Mouse (Mus musculus): Measurements from ENCODE around the gene Anks1.
"Not testable (repeated sequence)": the region's sequence is repeated elsewhere in the genome, so short reads cannot be mapped to it uniquely, and the experiment has no call there.

Anks1 gene

DNA sequence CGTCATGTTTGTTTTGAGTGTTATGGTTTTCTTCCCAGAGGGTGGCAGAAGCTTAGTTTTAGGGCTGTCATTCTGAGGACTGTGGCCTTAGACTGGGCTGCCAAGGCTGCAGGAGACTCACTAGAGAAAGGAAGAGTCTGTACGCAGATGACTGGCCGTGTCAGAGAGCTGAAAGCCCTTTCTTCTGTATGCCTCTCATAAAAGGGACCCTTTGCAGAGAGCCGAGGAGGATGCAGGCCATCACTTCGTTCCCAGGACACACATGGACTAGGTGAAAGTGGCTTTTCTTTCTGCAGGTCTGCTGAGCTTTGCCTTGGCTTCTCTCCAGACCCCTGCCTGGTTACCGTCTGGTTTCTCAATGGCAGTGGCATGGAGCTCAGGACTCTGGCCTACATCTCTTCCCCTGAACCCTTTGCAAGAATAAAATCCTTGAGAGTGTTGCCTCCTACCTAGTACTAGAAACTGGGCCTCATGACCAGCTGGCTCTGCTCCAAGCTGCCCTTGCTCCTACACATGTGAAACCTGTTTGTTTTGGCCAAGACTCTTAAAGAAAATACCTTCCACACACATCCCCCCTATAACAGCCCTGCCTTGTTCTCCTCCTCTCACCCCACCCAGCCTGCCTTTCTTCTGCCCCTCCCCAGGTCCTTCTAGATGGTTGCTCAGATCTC is 36.6 kb downstream of the Anks1 start:
- H3K4me1 ChIP-seq (replicated peaks; ENCODE audit: low read depth, low read length) = peaks cover 23% of the 10 kb centered on the region
- no peaks in the 10 kb centered on the region for H3K36me3 ChIP-seq (ENCODE audit: insufficient read depth, low read length)
- no peaks in the 10 kb centered on the region for H3K27me3 ChIP-seq (ENCODE audit: insufficient read depth, low read length)
- no peak overlapping the region for H3K4me3 ChIP-seq (replicated peaks; ENCODE audit: low read length)
- H3K9me3 ChIP-seq (ENCODE audit: low read length) = no peaks in the 10 kb centered on the region
- TF ChIP-seq NANOG (IDR thresholded peaks at IDR 0.05; ENCODE audit: borderline replicate concordance, low read length) (no peak), POU5F1 (IDR thresholded peaks at IDR 0.05; ENCODE audit: borderline replicate concordance, low read length) (no peak), CTCF (conservative IDR thresholded peaks at IDR 0.05; ENCODE audit: low read length) (no peak)

GRCm38 (mm10) chr17:27946371-27946770 is 37.3 kb downstream of the Anks1 start:
- Histone ChIP-seq H3K9me3 (ENCODE audit: low read length) (no peaks in the 10 kb centered on the region), H3K4me1 (replicated peaks; ENCODE audit: low read depth, low read length) (peaks cover 19% of the 10 kb centered on the region), H3K27me3 (ENCODE audit: insufficient read depth, low read length) (no peaks in the 10 kb centered on the region), H3K36me3 (ENCODE audit: insufficient read depth, low read length) (no peaks in the 10 kb centered on the region), H3K4me3 (replicated peaks; ENCODE audit: low read length) (no peak overlapping the region)
- no peak for TF ChIP-seq CTCF (conservative IDR thresholded peaks at IDR 0.05; ENCODE audit: low read length)
- no peak for TF ChIP-seq NANOG (IDR thresholded peaks at IDR 0.05; ENCODE audit: borderline replicate concordance, low read length)
- TF ChIP-seq POU5F1 (IDR thresholded peaks at IDR 0.05; ENCODE audit: borderline replicate concordance, low read length) = no peak

DNA sequence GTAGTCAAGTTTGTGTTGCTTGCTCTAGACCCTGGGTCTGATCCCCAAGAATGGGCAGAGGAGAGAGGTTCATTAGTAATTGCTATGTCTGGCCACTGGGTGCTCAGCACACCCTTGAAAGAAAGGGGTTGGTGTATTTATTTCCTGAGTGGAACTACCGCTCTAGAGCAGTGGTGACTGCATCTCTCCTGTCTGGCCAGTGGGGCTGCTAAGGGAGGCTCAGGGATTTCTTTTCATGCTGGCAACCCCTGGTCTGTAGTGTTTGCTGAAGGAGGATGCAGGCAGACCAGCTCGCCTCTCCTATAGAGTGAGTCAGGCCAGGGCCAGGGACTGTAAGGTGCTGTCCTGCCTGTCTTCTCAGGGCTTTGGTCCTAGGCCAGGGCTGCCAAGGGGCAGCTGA is 38.0 kb downstream of the Anks1 start:
- Histone ChIP-seq H3K4me1 (replicated peaks; ENCODE audit: low read depth, low read length) (peaks cover 11% of the 10 kb centered on the region), H3K4me3 (replicated peaks; ENCODE audit: low read length) (no peak overlapping the region), H3K36me3 (ENCODE audit: insufficient read depth, low read length) (no peaks in the 10 kb centered on the region), H3K27me3 (ENCODE audit: insufficient read depth, low read length) (no peaks in the 10 kb centered on the region), H3K9me3 (ENCODE audit: low read length) (no peaks in the 10 kb centered on the region)
- TF ChIP-seq POU5F1 (IDR thresholded peaks at IDR 0.05; ENCODE audit: borderline replicate concordance, low read length) = no peak
- TF ChIP-seq CTCF (conservative IDR thresholded peaks at IDR 0.05; ENCODE audit: low read length) = no peak
- no peak for TF ChIP-seq NANOG (IDR thresholded peaks at IDR 0.05; ENCODE audit: borderline replicate concordance, low read length)

DNA sequence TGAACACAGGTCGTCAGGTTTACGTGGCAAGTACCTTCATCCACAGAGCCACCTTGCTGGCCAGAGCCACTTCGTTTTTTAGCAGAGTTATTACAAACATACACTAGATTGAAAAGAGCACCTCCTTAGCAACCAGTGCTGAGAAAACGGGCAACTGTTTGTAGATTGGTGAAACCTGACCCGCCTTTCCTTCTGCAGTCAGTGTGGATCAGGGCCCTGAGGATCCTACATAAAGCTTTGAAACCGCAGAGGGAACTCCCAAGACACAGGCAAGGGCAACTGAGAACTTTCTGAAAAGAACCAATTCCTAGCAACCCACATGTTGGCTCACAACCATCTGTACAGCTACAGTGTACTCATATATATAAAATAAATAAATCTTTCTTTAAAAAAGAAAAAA is 44.0 kb downstream of the Anks1 start:
- Histone ChIP-seq H3K4me1 (replicated peaks; ENCODE audit: low read depth, low read length) (peaks cover 17% of the 10 kb centered on the region), H3K9me3 (ENCODE audit: low read length) (no peaks in the 10 kb centered on the region), H3K36me3 (ENCODE audit: insufficient read depth, low read length) (no peaks in the 10 kb centered on the region), H3K4me3 (replicated peaks; ENCODE audit: low read length) (no peak overlapping the region), H3K27me3 (ENCODE audit: insufficient read depth, low read length) (no peaks in the 10 kb centered on the region)
- TF ChIP-seq POU5F1 (IDR thresholded peaks at IDR 0.05; ENCODE audit: borderline replicate concordance, low read length) (no peak), NANOG (IDR thresholded peaks at IDR 0.05; ENCODE audit: borderline replicate concordance, low read length) (no peak), CTCF (conservative IDR thresholded peaks at IDR 0.05; ENCODE audit: low read length) (no peak)

DNA sequence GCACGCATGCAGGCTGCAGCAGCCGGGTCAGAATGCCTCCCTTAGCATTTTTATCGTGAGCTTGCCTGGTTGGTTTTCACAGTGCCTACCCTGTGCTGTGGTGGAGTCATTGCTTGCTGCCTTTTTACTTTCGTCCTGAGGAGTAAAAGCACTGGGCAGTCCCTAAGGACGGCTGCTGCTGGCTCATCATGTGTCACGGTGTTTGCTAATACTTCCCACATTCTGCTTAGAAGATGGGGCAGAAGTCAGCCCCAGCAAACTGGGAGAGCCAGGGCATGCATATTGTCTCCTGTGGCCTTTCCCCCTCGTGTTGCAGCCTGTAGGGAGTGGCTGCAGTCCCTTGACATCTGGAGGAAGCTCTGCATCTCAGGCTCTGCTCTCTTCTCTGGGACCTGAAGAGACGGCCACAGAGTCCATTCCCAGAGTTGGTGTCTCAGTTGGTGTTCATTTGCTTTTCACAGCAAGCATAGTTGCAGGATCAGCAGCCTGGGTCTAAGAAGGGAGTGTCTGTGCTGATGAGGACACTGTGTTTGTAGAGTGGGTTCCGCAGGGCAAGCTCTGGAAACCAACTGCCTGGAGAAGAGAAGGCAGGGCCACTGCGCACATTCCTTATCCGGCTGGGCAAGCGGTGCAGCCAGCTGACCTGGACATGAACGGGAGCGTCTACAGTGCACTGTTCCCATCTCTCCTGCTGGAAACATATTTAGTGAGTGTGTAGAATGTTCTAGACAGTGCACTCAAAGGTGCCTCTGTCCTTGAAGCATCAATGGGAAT is 45.7 kb downstream of the Anks1 start:
- Histone ChIP-seq H3K9me3 (ENCODE audit: low read length) (no peaks in the 10 kb centered on the region), H3K4me1 (replicated peaks; ENCODE audit: low read depth, low read length) (peaks cover 17% of the 10 kb centered on the region), H3K4me3 (replicated peaks; ENCODE audit: low read length) (no peak overlapping the region), H3K27me3 (ENCODE audit: insufficient read depth, low read length) (no peaks in the 10 kb centered on the region), H3K36me3 (ENCODE audit: insufficient read depth, low read length) (no peaks in the 10 kb centered on the region)
- no peak for TF ChIP-seq POU5F1 (IDR thresholded peaks at IDR 0.05; ENCODE audit: borderline replicate concordance, low read length)
- TF ChIP-seq NANOG (IDR thresholded peaks at IDR 0.05; ENCODE audit: borderline replicate concordance, low read length) = no peak
- no peak for TF ChIP-seq CTCF (conservative IDR thresholded peaks at IDR 0.05; ENCODE audit: low read length)

- H3K27me3 ChIP-seq (ENCODE audit: insufficient read depth, low read length) = no peaks in the 10 kb centered on the region
- H3K4me1 ChIP-seq (replicated peaks; ENCODE audit: low read depth, low read length) = peaks cover 25% of the 10 kb centered on the region
- H3K4me3 ChIP-seq (replicated peaks; ENCODE audit: low read length) = no peak overlapping the region
- no peaks in the 10 kb centered on the region for H3K9me3 ChIP-seq (ENCODE audit: low read length)
- TF ChIP-seq CTCF (conservative IDR thresholded peaks at IDR 0.05; ENCODE audit: low read length) (no peak), POU5F1 (IDR thresholded peaks at IDR 0.05; ENCODE audit: borderline replicate concordance, low read length) (no peak), NANOG (IDR thresholded peaks at IDR 0.05; ENCODE audit: borderline replicate concordance, low read length) (no peak)
- no peaks in the 10 kb centered on the region for H3K36me3 ChIP-seq (ENCODE audit: insufficient read depth, low read length)
Measured at GRCm38 (mm10) chr17:27957649-27958048, 48.5 kb downstream of the Anks1 start.

DNA sequence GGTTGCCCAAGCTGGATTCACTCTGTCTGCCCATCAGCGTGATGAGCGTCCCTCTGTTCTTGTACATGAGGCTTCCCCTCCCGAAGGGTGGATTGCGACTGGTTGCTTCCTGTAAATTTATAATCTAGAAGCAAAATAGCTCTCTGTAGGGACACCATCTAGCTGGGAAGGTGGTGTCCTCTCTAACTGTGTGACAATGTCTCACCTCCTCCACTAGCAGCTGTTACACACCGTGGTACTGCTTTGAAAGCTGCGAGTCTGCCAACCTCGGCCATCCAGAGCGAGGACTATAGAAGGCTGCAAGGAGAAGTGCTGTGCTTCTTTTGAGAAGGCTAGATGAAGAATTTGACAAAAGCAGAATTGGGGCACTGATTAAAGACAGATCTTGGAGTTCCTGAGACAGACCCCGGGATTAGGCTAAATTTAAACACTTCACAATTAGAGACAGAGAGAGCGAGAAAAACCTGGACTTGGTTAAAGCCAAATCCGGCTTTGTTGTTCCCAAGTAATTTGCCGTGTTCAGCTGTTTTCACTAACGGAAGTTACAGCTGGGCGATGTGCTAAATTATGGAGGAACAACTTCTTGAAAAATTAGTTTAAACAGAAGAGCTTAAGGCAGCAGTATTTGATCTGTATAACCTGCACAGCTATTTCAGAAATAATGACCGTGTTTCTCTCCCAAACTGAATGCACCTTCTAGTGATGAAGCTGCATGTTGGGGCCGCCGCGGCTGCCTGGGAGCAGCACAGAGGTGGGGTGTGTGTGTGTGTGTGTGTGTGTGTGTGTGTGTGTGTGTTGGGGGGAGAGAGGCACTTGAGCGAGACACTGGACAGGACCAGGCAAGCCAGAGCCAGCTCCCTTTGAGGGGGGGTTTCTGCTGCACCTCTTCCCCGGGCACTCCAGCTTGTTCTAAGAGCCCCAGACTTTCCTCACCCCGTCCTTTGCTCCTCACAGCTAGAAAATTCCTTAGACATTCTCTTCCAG is 51.3 kb downstream of the Anks1 start:
- H3K27me3 ChIP-seq (ENCODE audit: insufficient read depth, low read length) = no peaks in the 10 kb centered on the region
- H3K9me3 ChIP-seq (ENCODE audit: low read length) = no peaks in the 10 kb centered on the region
- peaks cover 38% of the 10 kb centered on the region for H3K4me1 ChIP-seq (replicated peaks; ENCODE audit: low read depth, low read length)
- no peak for TF ChIP-seq NANOG (IDR thresholded peaks at IDR 0.05; ENCODE audit: borderline replicate concordance, low read length)
- TF ChIP-seq POU5F1 (IDR thresholded peaks at IDR 0.05; ENCODE audit: borderline replicate concordance, low read length) = no peak
- TF ChIP-seq CTCF (conservative IDR thresholded peaks at IDR 0.05; ENCODE audit: low read length) = no peak
- H3K36me3 ChIP-seq (ENCODE audit: insufficient read depth, low read length) = no peaks in the 10 kb centered on the region; the same call in 1 of the 2 replicates
- H3K4me3 ChIP-seq (replicated peaks; ENCODE audit: low read length) = no peak overlapping the region

DNA sequence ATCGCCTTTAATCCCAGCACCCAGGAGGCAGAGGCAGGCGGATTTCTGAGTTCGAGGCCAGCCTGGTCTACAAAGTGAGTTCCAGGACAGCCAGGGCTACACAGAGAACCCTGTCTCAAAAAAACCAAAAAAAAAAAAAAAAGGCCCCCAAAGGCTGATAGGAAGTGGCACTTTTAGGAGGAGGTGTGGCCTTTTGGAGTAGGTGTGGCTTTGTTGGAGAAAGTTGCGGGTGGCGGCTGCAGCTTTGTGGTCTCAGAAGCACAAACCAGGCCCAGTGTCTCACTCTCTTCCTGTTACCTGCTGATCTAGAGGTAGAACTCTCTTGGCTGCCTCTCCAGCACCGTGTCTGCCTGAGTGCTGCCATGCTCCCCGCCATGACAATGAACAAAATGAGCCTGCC is 54.0 kb downstream of the Anks1 start:
- Histone ChIP-seq H3K4me1 (replicated peaks; ENCODE audit: low read depth, low read length) (peaks cover 50% of the 10 kb centered on the region), H3K4me3 (replicated peaks; ENCODE audit: low read length) (peak overlapping the region; percentile 47)
- H3K9me3 ChIP-seq (ENCODE audit: low read length) = not testable (repeated sequence)

More for the DNA sequence above, 54.0 kb downstream of the Anks1 start:
- H3K27me3 ChIP-seq (ENCODE audit: insufficient read depth, low read length); H3K36me3 ChIP-seq (ENCODE audit: insufficient read depth, low read length): not testable (repeated sequence)

All from E14TG2a.4 (cell line).